Mouse (Mus musculus): ENCODE data around the gene Gp1bb. TPM values are rescaled to one million over a fixed set of nuclear protein-coding genes. Genes with fewer than 3 reads are reported as not detected.

Gene Gp1bb
- total RNA-seq, 4 experiments from 2014 or later: not detected

- no peak for DNase-seq (ENCODE audit: low spot score in 2 of 2)
Observed at GRCm38 (mm10) chr16:18605705-18606104, 16.5 kb downstream of the Gp1bb start.

DNA sequence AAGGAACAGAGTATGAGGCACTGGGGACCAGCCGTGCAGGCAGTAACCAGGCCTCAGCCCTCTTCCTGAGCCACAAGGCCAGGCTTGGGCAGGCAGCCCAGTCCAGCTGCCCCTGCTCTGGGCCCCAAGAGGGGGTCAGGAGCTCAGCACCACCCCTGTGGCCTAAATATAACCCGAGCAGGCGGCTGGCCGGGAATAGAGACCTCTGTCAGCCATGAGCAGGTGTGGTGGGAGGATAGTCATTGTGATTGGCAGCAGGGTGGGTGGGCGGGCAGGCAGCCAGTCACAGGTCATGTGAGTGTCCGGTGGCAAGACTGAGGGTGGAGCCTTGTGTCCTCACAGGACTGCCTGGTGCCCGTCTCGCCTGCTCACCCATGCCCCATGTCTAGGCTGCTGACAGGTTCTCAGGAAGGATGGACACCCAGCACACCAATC is 17.9 kb downstream of the Gp1bb start:
- peak; percentile 73 to 88 for DNase-seq (ENCODE audit: low spot score in 2 of 2)

DNA sequence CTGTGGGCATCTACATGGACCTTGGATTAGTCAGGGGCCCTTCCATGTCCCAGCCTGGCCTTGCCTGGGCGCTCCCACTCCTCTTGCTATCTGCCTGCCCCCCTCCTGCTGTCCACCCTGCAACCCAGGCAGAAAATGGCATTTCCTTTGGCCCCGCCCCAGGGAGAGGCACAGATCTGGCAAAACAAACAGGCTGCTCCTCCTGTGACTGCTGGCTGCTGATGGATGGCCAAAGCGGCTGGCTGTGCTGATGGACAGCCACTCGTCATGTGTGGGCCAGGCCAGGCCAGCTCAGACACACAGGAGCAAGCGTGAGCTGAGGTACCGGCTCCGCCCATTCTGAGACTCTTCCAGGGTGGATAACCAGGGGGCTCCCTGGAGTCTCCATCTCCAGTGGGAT is 20.8 kb downstream of the Gp1bb start:
- peak; percentile 52 to 67 for DNase-seq (ENCODE audit: low spot score in 2 of 2)

GRCm38 (mm10) chr16:18598006-18598405 is 24.2 kb downstream of the Gp1bb start:
- no peak for DNase-seq (ENCODE audit: low spot score in 2 of 2)

- no peak for DNase-seq (ENCODE audit: low spot score in 2 of 2)
Observed at GRCm38 (mm10) chr16:18596255-18596654, 25.9 kb downstream of the Gp1bb start.

GRCm38 (mm10) chr16:18593930-18594329 is 28.3 kb downstream of the Gp1bb start:
- no peak for DNase-seq (ENCODE audit: low spot score in 2 of 2)

DNA sequence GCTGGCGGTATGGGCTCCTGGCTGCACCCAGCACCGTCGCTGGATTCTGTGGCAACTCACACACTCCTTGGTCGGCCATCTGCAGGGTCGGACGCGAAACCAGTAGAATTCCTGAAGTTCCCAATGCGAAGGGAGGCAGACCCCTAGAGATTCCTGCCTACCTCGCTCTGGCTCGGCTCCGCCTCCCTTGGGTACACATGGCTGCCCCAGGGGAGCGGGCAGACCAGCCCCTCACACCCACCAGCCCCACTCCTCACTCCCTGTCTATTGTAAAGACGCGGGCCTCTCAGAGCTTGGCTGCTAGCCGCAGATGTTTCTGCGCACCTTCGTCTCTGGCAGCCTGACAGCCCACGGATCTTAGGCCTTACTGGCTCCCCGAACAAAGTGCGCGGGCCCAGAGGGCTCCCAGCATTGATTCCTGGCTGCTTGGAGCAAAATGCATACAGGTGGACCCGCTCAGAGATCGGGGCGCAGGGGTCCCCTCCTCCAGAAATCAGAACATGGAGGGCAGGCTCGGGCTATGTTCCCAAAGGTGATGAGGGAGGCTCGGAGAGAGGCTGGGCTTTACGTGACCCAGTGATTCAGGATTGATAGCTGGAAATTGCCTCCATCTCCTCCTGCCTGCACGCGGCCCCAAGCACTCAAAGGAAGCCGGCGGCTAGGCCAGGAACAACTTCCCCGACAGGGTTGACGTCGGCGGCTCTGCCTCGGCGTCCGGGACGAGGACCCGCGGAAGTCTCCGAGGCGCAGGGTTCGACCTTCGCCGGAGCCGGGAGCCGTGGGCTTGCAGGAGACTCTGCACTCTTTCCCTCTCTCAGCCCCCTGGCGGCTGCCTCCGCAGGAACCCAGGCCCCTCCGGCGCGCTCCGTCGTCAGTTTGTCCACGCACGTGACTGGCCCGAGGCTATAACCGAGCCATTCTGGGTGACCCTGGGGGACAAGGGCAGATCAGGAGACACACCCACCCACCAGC is 30.9 kb downstream of the Gp1bb start:
- no peak for DNase-seq (ENCODE audit: low spot score in 2 of 2)

- DNase-seq (ENCODE audit: low spot score in 2 of 2): no peak
Observed at GRCm38 (mm10) chr16:18589804-18590790, 32.1 kb downstream of the Gp1bb start, which contains the start of gene Tbx1. Gene Tbx1 (minus strand): TSS chr16:18590671.

- DNase-seq (ENCODE audit: low spot score in 2 of 2): no peak
Observed at GRCm38 (mm10) chr16:18589080-18589621, 33.1 kb downstream of the Gp1bb start.

DNA sequence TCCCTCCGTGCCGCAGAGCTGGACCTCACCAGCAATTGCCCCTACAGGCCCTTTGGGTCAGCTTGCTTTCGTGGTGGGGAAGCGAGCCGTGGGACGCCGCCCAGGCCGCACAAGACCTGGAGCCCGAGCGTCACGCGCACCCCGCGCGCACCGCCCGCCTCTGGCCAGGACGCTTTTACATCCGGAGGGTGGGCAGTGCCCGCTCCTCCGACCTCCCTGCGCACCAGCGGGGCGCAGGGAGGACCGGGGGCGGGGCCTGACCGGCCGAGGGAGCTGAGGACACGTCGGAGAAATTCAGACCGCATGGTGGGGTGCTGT is 33.5 kb downstream of the Gp1bb start:
- DNase-seq (ENCODE audit: low spot score in 2 of 2): no peak

GRCm38 (mm10) chr16:18587847-18588737 is 34.1 kb downstream of the Gp1bb start:
- no peak for DNase-seq (ENCODE audit: low spot score in 2 of 2)

DNA sequence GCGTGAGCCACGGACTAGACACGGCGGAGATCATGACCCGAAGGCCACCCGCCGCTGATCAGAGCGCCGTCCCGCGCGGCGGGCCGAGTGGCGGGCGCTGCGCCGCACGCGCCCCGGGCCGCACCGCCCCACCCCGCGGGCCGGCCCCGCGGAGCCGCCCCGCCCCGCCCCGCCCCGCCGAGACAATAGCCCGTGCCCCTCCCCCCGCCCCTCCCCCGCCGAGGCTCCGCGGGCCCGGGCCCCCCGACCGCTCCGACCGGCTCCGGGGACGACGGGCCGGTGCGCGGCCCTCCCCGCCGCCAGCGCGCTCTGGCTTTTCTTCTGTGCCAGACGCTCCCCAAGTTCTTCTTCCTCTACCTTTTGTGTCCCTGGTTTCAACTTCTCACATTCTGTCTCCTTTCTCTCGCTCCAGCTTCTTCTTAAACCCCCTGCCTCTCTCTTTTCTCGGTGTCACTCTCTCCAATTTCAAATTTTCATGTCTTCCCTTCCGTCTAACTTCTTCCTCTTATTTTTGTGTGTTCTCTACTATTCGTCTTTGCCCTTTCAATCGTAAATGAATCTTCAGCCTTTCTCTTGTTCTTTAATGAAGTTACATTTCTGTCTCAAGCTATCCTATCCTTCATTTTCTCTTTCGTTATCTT is 35.2 kb downstream of the Gp1bb start:
- DNase-seq (ENCODE audit: low spot score in 2 of 2): no peak

DNA sequence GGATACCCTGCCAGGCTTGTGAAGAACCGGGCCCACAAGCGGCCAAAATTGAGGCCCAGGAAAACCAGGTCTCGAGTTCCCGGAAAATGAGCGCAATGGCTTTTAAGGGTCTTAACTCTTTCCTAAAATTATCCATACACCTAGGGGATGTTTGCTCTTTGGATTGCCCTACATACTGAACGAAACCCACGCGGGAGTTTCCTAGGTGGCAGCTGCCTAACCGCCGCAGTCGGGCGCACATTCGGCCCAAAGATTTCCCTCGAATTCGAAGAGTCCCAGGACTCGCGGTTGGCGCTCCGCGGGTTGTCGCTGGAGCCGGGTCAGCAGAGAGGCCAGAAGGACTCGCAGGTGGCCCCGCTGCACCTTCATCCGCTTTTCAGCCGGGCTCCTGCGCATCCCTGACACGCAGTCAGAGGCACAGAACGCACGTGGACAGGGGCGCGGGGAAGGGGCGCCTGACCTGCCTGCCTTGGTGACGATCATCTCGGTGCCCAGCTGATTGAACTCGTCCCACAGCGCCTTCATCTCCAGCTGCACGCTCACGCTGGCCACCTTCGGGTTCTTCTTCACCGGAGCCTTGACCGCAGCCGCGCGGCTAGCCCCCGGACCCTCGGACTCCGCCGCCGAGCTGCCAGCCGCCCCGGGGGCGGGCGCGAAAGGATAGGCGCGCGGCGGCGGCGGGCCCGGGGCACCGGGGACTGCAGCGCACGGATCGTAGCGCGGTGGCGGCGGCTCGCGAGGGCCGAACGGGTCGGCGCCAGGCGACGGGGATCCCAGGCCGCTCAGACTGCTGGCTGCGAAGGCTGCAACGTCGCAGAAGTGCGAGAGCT is 35.9 kb downstream of the Gp1bb start:
- no peak for DNase-seq (ENCODE audit: low spot score in 2 of 2)

GRCm38 (mm10) chr16:18585676-18586075 is 36.5 kb downstream of the Gp1bb start:
- no peak for DNase-seq (ENCODE audit: low spot score in 2 of 2)

GRCm38 (mm10) chr16:18584901-18585510 is 37.2 kb downstream of the Gp1bb start:
- no peak for DNase-seq (ENCODE audit: low spot score in 2 of 2)

DNA sequence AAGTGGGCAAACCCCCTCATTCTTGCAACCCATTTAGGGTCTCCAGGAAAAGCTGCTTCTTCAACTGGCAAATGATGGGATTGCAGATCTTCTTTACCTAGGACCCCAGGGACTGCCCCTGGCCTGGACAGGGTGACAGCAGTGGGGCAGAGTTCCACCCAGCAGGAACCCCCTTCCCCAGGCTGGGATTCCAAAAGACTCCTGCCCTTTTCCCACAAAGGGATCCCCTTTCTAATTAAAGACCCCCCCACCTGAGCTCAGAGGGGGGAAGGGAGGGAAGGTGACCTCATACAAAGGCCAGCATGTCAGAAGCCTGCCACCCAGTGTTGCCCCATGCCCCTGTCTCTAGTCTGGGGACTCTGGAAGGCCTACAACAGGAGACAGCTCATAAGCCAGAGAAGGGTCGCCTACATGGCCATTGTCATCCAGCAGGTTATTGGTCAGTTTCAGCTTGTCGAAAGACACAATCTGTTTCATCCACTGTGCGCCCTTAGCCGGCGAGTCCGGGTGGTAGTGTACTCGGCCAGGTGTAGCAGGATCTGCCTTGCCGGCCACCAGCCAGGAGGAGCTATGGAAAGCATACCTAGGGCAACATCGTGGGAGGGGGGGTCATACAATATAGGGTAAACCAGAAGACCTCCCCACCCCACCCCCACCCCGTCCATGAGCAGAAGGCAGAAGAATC is 38.4 kb downstream of the Gp1bb start:
- DNase-seq (ENCODE audit: low spot score in 2 of 2): no peak

GRCm38 (mm10) chr16:18583169-18583568 is 39.0 kb downstream of the Gp1bb start:
- DNase-seq (ENCODE audit: low spot score in 2 of 2): no peak
